Mouse (Mus musculus) bone marrow, adult 2 months (tissue): ENCODE measurements around the gene Taar8a.

Experiments
- CTCF ChIP-seq: fragments of 200-500 bp; IDR thresholded peaks from 2 replicates; pipeline ENCODE4 v1.5.1; 2011; ENCODE audit warnings: low read length, control low read depth; ENCODE audit not compliant: control insufficient read depth, insufficient read depth
- POLR2A ChIP-seq: fragments of 200-500 bp; IDR thresholded peaks from 2 replicates; pipeline ENCODE4 v1.6.1; 2011; ENCODE audit warnings: low read depth, mild to moderate bottlenecking, control low read depth, low read length, borderline replicate concordance; ENCODE audit not compliant: control insufficient read depth

DNA sequence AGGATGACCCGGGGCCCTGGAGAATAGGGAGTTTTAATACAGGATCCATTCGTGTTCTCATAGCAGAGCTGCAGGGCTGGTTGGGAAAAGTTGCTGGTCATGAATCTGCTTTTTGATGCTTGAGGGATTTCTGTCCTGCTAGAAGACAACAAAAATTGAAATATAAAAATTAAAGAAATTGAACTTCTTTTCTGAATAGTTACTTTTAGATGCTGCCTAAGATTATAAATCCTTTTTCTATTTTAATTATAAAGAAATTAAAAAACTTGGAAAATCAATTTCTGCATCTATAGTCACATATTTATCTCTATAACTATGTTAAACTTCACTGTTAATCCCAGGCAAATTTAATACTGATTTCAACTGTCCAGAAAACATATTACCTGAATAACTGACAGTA, 15.9 kb downstream of the Taar8a start, which contains the start of gene Taar8b:
- TF ChIP-seq CTCF (no peak), POLR2A (no peak)
